Mouse (Mus musculus) spleen, postnatal 10 days (tissue): ENCODE data around the gene Il22ra1.
"Not testable (repeated sequence)": the region's sequence is repeated elsewhere in the genome, so short reads cannot be mapped to it uniquely, and the experiment has no call there.

ENCODE experiments used
- DNase-seq, 2 experiments: peaks; one replicate each; pipeline ENCODE4 v3.0.0; 2021 to 2022; ENCODE audit warnings: low spot score in 2 of 2

Gene Il22ra1

GRCm38 (mm10) chr4:135727817-135728216, at the start of gene Il22ra1:
Gene Il22ra1 (plus strand): TSS chr4:135728172.
- no peak for DNase-seq

GRCm38 (mm10) chr4:135679316-135679715, 48.7 kb upstream of the Il22ra1 start:
- no peak for DNase-seq

GRCm38 (mm10) chr4:135681789-135682188, 46.2 kb upstream of the Il22ra1 start:
- no peak for DNase-seq

- no peak for DNase-seq
These were observed 44.4 kb upstream of the Il22ra1 start for GRCm38 (mm10) chr4:135683553-135683952.

- no peak for DNase-seq
These were observed 43.2 kb upstream of the Il22ra1 start for GRCm38 (mm10) chr4:135684731-135685130.

- DNase-seq, result peak; percentile 20 to 57
These were observed 41.9 kb upstream of the Il22ra1 start, which contains the start of gene Ifnlr1 for GRCm38 (mm10) chr4:135685906-135686567. Gene Ifnlr1 (plus strand): TSS chr4:135686287.

- DNase-seq, result no peak
These were observed 41.4 kb upstream of the Il22ra1 start for GRCm38 (mm10) chr4:135686568-135686953.

- no peak for DNase-seq
These were observed 38.2 kb upstream of the Il22ra1 start for GRCm38 (mm10) chr4:135689797-135690196.

GRCm38 (mm10) chr4:135690241-135690640, 37.7 kb upstream of the Il22ra1 start:
- no peak for DNase-seq

- no peak for DNase-seq
These were observed 35.1 kb upstream of the Il22ra1 start for GRCm38 (mm10) chr4:135692916-135693315.

- DNase-seq, result no peak
These were observed 29.5 kb upstream of the Il22ra1 start for GRCm38 (mm10) chr4:135698498-135698897.

- DNase-seq, result no peak
These were observed 24.5 kb upstream of the Il22ra1 start for GRCm38 (mm10) chr4:135703497-135703896.

GRCm38 (mm10) chr4:135704016-135704415, 24.0 kb upstream of the Il22ra1 start:
- DNase-seq, result no peak

GRCm38 (mm10) chr4:135706045-135706444, 21.9 kb upstream of the Il22ra1 start:
- DNase-seq, result no peak

GRCm38 (mm10) chr4:135709072-135709564, 18.9 kb upstream of the Il22ra1 start:
- DNase-seq, result peak; percentile 87 to 91

- DNase-seq, result no peak
These were observed 18.4 kb upstream of the Il22ra1 start for GRCm38 (mm10) chr4:135709621-135710020.

GRCm38 (mm10) chr4:135710392-135710791, 17.6 kb upstream of the Il22ra1 start:
- no peak for DNase-seq

GRCm38 (mm10) chr4:135714776-135715175, 13.2 kb upstream of the Il22ra1 start:
- no peak for DNase-seq

- not testable (repeated sequence) for DNase-seq
These were observed 11.5 kb upstream of the Il22ra1 start for GRCm38 (mm10) chr4:135716438-135716837.

- DNase-seq, result peak in 1 of 2 experiments; percentile 36
These were observed 5.3 kb upstream of the Il22ra1 start for GRCm38 (mm10) chr4:135722540-135723290.

GRCm38 (mm10) chr4:135726416-135726815, 1.6 kb upstream of the Il22ra1 start:
- no peak for DNase-seq

- no peak for DNase-seq
These were observed 2.2 kb downstream of the Il22ra1 start for GRCm38 (mm10) chr4:135730204-135730603.

- no peak for DNase-seq
These were observed 3.0 kb downstream of the Il22ra1 start for GRCm38 (mm10) chr4:135730951-135731350.
